Mouse (Mus musculus) embryonic fibroblast, embryonic 13.5 days (primary cell): ENCODE measurements around the gene Ppp4r1.

ENCODE experiments used
- CTCF ChIP-seq: IDR thresholded peaks from 2 replicates; pipeline ENCODE4 v1.5.1; 2011; ENCODE audit warnings: mild to moderate bottlenecking, control low read depth, low read length, moderate library complexity, borderline replicate concordance; ENCODE audit not compliant: insufficient read depth
- POLR2A ChIP-seq: IDR thresholded peaks from 2 replicates; pipeline ENCODE4 v1.6.1; 2011; ENCODE audit warnings: low read depth, mild to moderate bottlenecking, control low read depth, low read length, moderate library complexity

GRCm38 (mm10) chr17:65743664-65744330 is 38.6 kb upstream of the Ppp4r1 start:
- no peak for TF ChIP-seq CTCF
- TF ChIP-seq POLR2A, result no peak
